Mouse (Mus musculus): ENCODE measurements around the gene Iqcb1. TPM values are rescaled to one million over a fixed set of nuclear protein-coding genes. Genes with fewer than 3 reads are reported as not detected.

The Iqcb1 gene
- polyA plus RNA-seq, 1 experiment from 2014 or later: 58.8 TPM

DNA sequence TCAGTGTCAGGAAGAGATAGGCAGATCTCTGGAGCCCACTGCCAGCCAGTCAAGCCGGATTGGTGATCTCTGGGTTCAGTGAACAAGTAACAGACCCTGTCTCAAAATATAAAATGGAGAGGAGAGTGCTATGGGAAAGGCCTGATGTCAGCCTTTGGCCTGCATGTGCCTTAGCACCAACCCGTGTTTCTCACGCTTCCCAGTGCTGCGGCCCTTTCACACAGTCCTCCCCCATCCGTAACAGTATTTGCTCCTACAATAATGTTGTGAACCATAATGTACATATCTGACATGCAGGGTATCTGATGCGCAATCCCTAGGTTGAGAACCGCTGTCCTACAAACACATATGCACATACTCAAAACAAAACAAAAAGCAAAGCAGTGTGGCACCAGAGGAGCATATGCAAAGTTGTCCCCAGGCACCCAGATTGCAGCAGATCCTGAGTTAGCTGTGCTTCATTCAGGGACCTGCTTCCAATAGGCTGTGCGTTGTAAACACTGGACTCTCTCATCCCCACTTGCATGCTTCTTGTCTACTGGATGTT, 93.0 kb downstream of the Iqcb1 start:
- 91% methylated on average over 8 of the region's 8 CpGs for WGBS
- no peaks in the 10 kb centered on the region for H3K9me3 ChIP-seq (ENCODE audit: control insufficient read depth, low read length)
- H3K4me3 ChIP-seq (replicated peaks; ENCODE audit: low read length): no peak overlapping the region
- no peaks in the 10 kb centered on the region for H3K4me1 ChIP-seq (replicated peaks; ENCODE audit: control insufficient read depth, insufficient read depth, low read length)
- H3K27ac ChIP-seq (ENCODE audit: low read length): no peak overlapping the region
- H3K27me3 ChIP-seq (replicated peaks; ENCODE audit: control insufficient read depth, insufficient read depth, low read length): no peaks in the 10 kb centered on the region
- no peak for ATAC-seq
- H3K9ac ChIP-seq (replicated peaks; ENCODE audit: low read depth, low read length): no peak overlapping the region
- no peak overlapping the region for H3K4me2 ChIP-seq (ENCODE audit: low read length)
- H3K36me3 ChIP-seq (ENCODE audit: control insufficient read depth, insufficient read depth): peaks cover 25% of the 10 kb centered on the region

DNA sequence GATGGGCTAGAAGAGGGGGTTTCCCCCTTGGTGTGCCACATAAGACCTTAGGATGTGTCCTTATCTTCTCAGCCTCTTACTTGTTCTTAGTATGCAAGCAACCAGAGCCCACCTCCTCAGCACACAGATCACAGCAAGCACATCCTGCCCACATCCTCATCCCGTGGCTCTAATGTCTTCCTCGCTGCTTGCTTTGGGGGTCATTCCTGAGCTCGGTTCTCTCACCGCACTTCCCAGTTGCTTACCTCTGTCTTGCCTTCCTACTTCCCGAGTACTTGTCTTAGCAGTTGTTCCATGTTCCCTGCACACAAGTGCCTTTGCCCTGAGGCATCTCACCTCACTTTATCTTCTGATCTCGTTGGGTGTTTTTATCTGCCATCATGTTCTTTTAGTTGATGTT, 93.8 kb downstream of the Iqcb1 start:
- no peak overlapping the region for H3K4me3 ChIP-seq (replicated peaks; ENCODE audit: low read length)
- H3K4me1 ChIP-seq (replicated peaks; ENCODE audit: control insufficient read depth, insufficient read depth, low read length): no peaks in the 10 kb centered on the region
- no peaks in the 10 kb centered on the region for H3K9me3 ChIP-seq (ENCODE audit: control insufficient read depth, low read length)
- no peak overlapping the region for H3K4me2 ChIP-seq (ENCODE audit: low read length)
- H3K9ac ChIP-seq (replicated peaks; ENCODE audit: low read depth, low read length): no peak overlapping the region
- H3K27ac ChIP-seq (ENCODE audit: low read length): no peak overlapping the region
- H3K36me3 ChIP-seq (ENCODE audit: control insufficient read depth, insufficient read depth): peaks cover 29% of the 10 kb centered on the region
- 87% methylated on average over 6 of the region's 6 CpGs for WGBS
- no peak for ATAC-seq
- H3K27me3 ChIP-seq (replicated peaks; ENCODE audit: control insufficient read depth, insufficient read depth, low read length): no peaks in the 10 kb centered on the region

Small RNAs within 50 kb of the gene (microRNA-seq; reads per million reads assigned to microRNA genes)
- gene Gm22617: not detected

Other genes starting within 250 kb of the Iqcb1 start
- gene Cd86, start 162.3 kb upstream of the Iqcb1 start, polyA plus RNA-seq (2015; fragmentation: Nextera tagmentation; extraction: Ambion mirVana): 1.1 and 1.9 TPM in 2 replicates
- 0.17 and 0.19 TPM in 2 replicates for gene Ildr1, start 134.4 kb upstream of the Iqcb1 start, polyA plus RNA-seq (2015; fragmentation: Nextera tagmentation; extraction: Ambion mirVana)
- 12.7 and 13.6 TPM in 2 replicates for gene Slc15a2, start 43.4 kb upstream of the Iqcb1 start, polyA plus RNA-seq (2015; fragmentation: Nextera tagmentation; extraction: Ambion mirVana)
- gene Eaf2, start 46.6 kb downstream of the Iqcb1 start, polyA plus RNA-seq (2015; fragmentation: Nextera tagmentation; extraction: Ambion mirVana): 0.52 and 1.2 TPM in 2 replicates
- gene Golgb1, start 46.8 kb downstream of the Iqcb1 start, polyA plus RNA-seq (2015; fragmentation: Nextera tagmentation; extraction: Ambion mirVana): 84.2 and 93.0 TPM in 2 replicates
- 1.4 and 2.3 TPM in 2 replicates for gene Hcls1, start 106.6 kb downstream of the Iqcb1 start, polyA plus RNA-seq (2015; fragmentation: Nextera tagmentation; extraction: Ambion mirVana)
- gene Fbxo40, start 162.1 kb downstream of the Iqcb1 start, polyA plus RNA-seq (2015; fragmentation: Nextera tagmentation; extraction: Ambion mirVana): 0.08 and 0.15 TPM in 2 replicates
- 5.5 and 5.9 TPM in 2 replicates for gene Polq, start 183.4 kb downstream of the Iqcb1 start, polyA plus RNA-seq (2015; fragmentation: Nextera tagmentation; extraction: Ambion mirVana)